Mouse (Mus musculus): ENCODE measurements around the gene Arxes2. TPM values are rescaled to one million over a fixed set of nuclear protein-coding genes. Genes with fewer than 3 reads are reported as not detected.

The Arxes2 gene
- 390 TPM for polyA plus RNA-seq (2014; fragmentation: Illumina TruSeq; extraction: RNeasy Lipid Tissue Mini Kit (QIAGEN cat#74804))

GRCm38 (mm10) chrX:135993664-135994119, at the start of gene Arxes2:
TSS of gene Arxes2 (plus strand) at chrX:135993824.

GRCm38 (mm10) chrX:136032799-136033763, 39.5 kb downstream of the Arxes2 start, which contains the start of gene Arxes1:
TSS of gene Arxes1 (plus strand) at chrX:136033367.

Other genes starting within 250 kb of the Arxes2 start
- 148 TPM for gene Bhlhb9, start 196.2 kb upstream of the Arxes2 start, polyA plus RNA-seq (2014; fragmentation: Illumina TruSeq; extraction: RNeasy Lipid Tissue Mini Kit (QIAGEN cat#74804))
- gene Gprasp2, start 154.8 kb upstream of the Arxes2 start, polyA plus RNA-seq (2014; fragmentation: Illumina TruSeq; extraction: RNeasy Lipid Tissue Mini Kit (QIAGEN cat#74804)) = 44.2 TPM
- 21.4 TPM for gene Arxes1, start 39.5 kb downstream of the Arxes2 start, polyA plus RNA-seq (2014; fragmentation: Illumina TruSeq; extraction: RNeasy Lipid Tissue Mini Kit (QIAGEN cat#74804))
- 5.5 TPM for gene Bex2, start 74.4 kb downstream of the Arxes2 start, polyA plus RNA-seq (2014; fragmentation: Illumina TruSeq; extraction: RNeasy Lipid Tissue Mini Kit (QIAGEN cat#74804))
- 1.4 TPM for gene Nxf3, start 91.4 kb downstream of the Arxes2 start, polyA plus RNA-seq (2014; fragmentation: Illumina TruSeq; extraction: RNeasy Lipid Tissue Mini Kit (QIAGEN cat#74804))
- 419 TPM for gene Bex4, start 145.2 kb downstream of the Arxes2 start, polyA plus RNA-seq (2014; fragmentation: Illumina TruSeq; extraction: RNeasy Lipid Tissue Mini Kit (QIAGEN cat#74804))
- gene Tceal8, start 178.5 kb downstream of the Arxes2 start, polyA plus RNA-seq (2014; fragmentation: Illumina TruSeq; extraction: RNeasy Lipid Tissue Mini Kit (QIAGEN cat#74804)) = 404 TPM
- gene Tceal5, start 210.1 kb downstream of the Arxes2 start, polyA plus RNA-seq (2014; fragmentation: Illumina TruSeq; extraction: RNeasy Lipid Tissue Mini Kit (QIAGEN cat#74804)) = 3.9 TPM
- gene Tceal7, start 221.0 kb downstream of the Arxes2 start, polyA plus RNA-seq (2014; fragmentation: Illumina TruSeq; extraction: RNeasy Lipid Tissue Mini Kit (QIAGEN cat#74804)) = 0.86 TPM
- 21.6 TPM for gene Bex1, start 221.7 kb downstream of the Arxes2 start, polyA plus RNA-seq (2014; fragmentation: Illumina TruSeq; extraction: RNeasy Lipid Tissue Mini Kit (QIAGEN cat#74804))

Data from ovary, adult 10 weeks (tissue).